Mouse (Mus musculus) neural tube, embryonic 13.5 days (tissue): ENCODE measurements around the gene Gnpat. TPM values are rescaled to one million over a fixed set of nuclear protein-coding genes. Genes with fewer than 3 reads are reported as not detected.

ENCODE experiments used
- ATAC-seq: fragments of 200-750 bp; cut with Nextera tagmentation; 2 replicates; pipeline ENCODE4 v1.8.0; 2017; ENCODE audit warnings: low read depth, mild to moderate bottlenecking, moderate TSS enrichment, moderate library complexity
- H3K27ac ChIP-seq: fragments of 300-500 bp; sonication (generic); replicated peaks from 2 replicates; pipeline ENCODE4 v1.5.1; 2015; ENCODE audit warnings: moderate library complexity, mild to moderate bottlenecking, inconsistent platforms
- H3K27me3 ChIP-seq: fragments of 300-500 bp; sonication (generic); 2 replicates; pipeline ENCODE4 v1.6.1; 2015; ENCODE audit warnings: mild to moderate bottlenecking, inconsistent platforms
- H3K36me3 ChIP-seq: fragments of 300-500 bp; sonication (generic); 2 replicates; pipeline ENCODE4 v1.6.1; 2015; ENCODE audit warnings: mild to moderate bottlenecking, inconsistent platforms
- H3K4me1 ChIP-seq: fragments of 300-500 bp; sonication (generic); replicated peaks from 2 replicates; pipeline ENCODE4 v1.6.1; 2015; ENCODE audit warnings: inconsistent platforms
- H3K4me2 ChIP-seq: fragments of 300-500 bp; sonication (generic); 2 replicates; pipeline ENCODE4 v1.6.1; 2015; ENCODE audit warnings: inconsistent platforms, mild to moderate bottlenecking, moderate library complexity
- H3K4me3 ChIP-seq: fragments of 300-500 bp; sonication (generic); 2 replicates; pipeline ENCODE4 v1.5.1; 2015; ENCODE audit warnings: mild to moderate bottlenecking, inconsistent platforms
- H3K9ac ChIP-seq: fragments of 300-500 bp; sonication (generic); 2 replicates; pipeline ENCODE4 v1.6.1; 2015; ENCODE audit warnings: moderate library complexity, mild to moderate bottlenecking, inconsistent platforms
- H3K9me3 ChIP-seq: fragments of 300-500 bp; sonication (generic); 2 replicates; pipeline ENCODE4 v1.6.1; 2016; ENCODE audit warnings: inconsistent platforms
- WGBS: fragments of 180-500 bp; shearing (Covaris S2); methylation state at CpG from one replicate; pipeline ENCODE4 v1.1.7; 2015; 5-methylcytosine and 5-hydroxymethylcytosine counted together
- polyA plus RNA-seq: library from polyadenylated mRNA; unstranded; fragments of >200 nt; fragmentation: Nextera tagmentation; extraction: Ambion mirVana; gene quantifications from 2 replicates; pipeline ENCODE4 v1.2.1, GENCODE M21; 2015

Gene Gnpat
- polyA plus RNA-seq, 1 experiment from 2014 or later = 80.4 TPM

DNA sequence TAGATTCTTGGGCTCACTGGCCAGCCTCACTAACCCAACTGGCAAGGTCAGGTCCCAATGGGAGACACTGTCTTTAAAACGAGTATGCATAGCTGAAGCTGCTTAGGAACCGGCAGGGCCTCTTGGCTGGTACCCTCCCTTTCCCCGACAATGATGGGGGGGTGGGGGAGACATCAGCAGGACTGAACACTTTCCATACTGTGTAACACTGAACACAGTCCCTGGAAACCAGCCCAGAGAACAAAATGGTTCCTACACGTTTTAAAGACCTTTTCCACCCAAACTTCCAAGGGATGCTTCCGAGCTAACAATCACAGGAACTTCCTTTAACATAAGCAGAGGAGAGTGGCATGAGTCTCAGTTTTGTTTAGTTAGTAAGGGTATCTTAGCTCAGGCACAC is 72.3 kb downstream of the Gnpat start:
- Histone ChIP-seq H3K27ac (no peak overlapping the region), H3K27me3 (no peaks in the 10 kb centered on the region), H3K4me2 (no peak overlapping the region), H3K9ac (no peak overlapping the region), H3K9me3 (no peaks in the 10 kb centered on the region), H3K36me3 (peaks cover 19% of the 10 kb centered on the region), H3K4me1 (no peaks in the 10 kb centered on the region), H3K4me3 (no peak overlapping the region)
- ATAC-seq = no peak
- 91% methylated on average over 5 of the region's 5 CpGs for WGBS

GRCm38 (mm10) chr8:124936699-124937098 is 73.9 kb downstream of the Gnpat start:
- Histone ChIP-seq H3K4me1 (no peaks in the 10 kb centered on the region), H3K27ac (no peak overlapping the region), H3K4me2 (no peak overlapping the region), H3K27me3 (no peaks in the 10 kb centered on the region), H3K4me3 (no peak overlapping the region), H3K36me3 (peaks cover 29% of the 10 kb centered on the region), H3K9me3 (no peaks in the 10 kb centered on the region), H3K9ac (no peak overlapping the region)
- WGBS = 95% methylated on average over 10 of the region's 10 CpGs
- ATAC-seq = no peak

DNA sequence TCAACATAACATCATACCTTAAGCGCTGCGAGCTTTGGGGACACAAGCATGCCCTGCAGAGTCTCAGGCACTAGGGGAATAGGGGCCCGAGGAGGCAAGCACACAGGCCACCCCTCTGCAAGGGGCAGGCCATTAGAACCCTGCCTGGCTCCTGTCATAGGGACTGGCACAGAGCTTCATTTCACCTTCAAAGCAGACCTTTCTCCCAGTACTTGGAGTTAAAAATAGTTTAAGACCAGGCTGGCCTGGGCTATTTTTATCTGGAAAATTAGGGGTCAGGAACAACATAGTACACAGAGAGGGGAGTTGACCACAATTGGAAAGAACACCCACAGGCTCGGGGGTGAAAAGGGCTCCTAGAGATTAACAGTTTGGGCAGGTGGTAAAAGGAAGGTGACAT is 74.5 kb downstream of the Gnpat start:
- Histone ChIP-seq H3K27me3 (no peaks in the 10 kb centered on the region), H3K4me2 (no peak overlapping the region), H3K36me3 (peaks cover 31% of the 10 kb centered on the region), H3K27ac (no peak overlapping the region), H3K4me3 (no peak overlapping the region), H3K9me3 (no peaks in the 10 kb centered on the region), H3K9ac (no peak overlapping the region), H3K4me1 (0 out of 2 replicates have a peak, but pooled peaks cover under 1% of the 10 kb centered on the region)
- WGBS = 92% methylated on average over 4 of the region's 4 CpGs
- ATAC-seq = no peak

Other genes starting within 250 kb of the Gnpat start
- 20.8 and 21.3 TPM in 2 replicates for gene 2310022B05Rik, start 199.7 kb upstream of the Gnpat start, polyA plus RNA-seq
- gene Ttc13, start 141.1 kb upstream of the Gnpat start, polyA plus RNA-seq = 60.4 and 62.6 TPM in 2 replicates
- 28.4 and 31.4 TPM in 2 replicates for gene Arv1, start 140.9 kb upstream of the Gnpat start, polyA plus RNA-seq
- gene Fam89a, start 111.2 kb upstream of the Gnpat start, polyA plus RNA-seq = 12.1 and 15.9 TPM in 2 replicates
- gene Trim67, start 69.9 kb upstream of the Gnpat start, polyA plus RNA-seq = 21.1 TPM in 2 replicates
- 27.2 and 29.7 TPM in 2 replicates for gene 2810004N23Rik, start 87 bp downstream of the Gnpat start, polyA plus RNA-seq
- gene Exoc8, start 34.7 kb downstream of the Gnpat start, polyA plus RNA-seq = 12.9 and 13.8 TPM in 2 replicates
- gene Sprtn, start 34.9 kb downstream of the Gnpat start, polyA plus RNA-seq = 8.5 and 11.4 TPM in 2 replicates
- gene Egln1, start 86.3 kb downstream of the Gnpat start, polyA plus RNA-seq = 15.7 and 18.0 TPM in 2 replicates
- gene Tsnax, start 150.0 kb downstream of the Gnpat start, polyA plus RNA-seq = 159 and 168 TPM in 2 replicates
- 1.6 and 2.1 TPM in 2 replicates for gene Disc1, start 191.2 kb downstream of the Gnpat start, polyA plus RNA-seq